Mouse (Mus musculus): ENCODE data around the gene Tex33. TPM values are rescaled to one million over a fixed set of nuclear protein-coding genes. Genes with fewer than 3 reads are reported as not detected.

The Tex33 gene
- polyA plus RNA-seq, 1 experiment from 2014 or later = not detected

DNA sequence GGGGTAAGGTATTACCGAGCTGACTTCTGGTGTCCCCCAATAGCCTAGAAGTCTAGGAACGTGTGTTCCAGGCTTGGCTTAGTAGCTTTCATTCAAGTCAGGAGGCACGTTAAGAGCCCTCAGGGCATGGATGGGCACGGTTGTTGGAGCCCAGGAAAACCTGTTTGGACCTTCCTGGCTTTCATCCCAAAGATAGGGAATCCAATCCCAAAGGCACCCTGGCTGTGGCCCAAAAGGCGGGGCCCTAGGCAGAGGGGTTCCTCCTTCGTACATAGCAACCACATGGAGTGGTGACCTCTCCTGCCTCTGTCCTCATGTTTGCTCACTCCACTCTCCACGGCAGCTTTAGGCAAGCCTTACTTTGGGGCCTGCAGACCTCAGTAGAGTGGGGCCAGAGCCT lies 6.7 kb upstream of the Tex33 start:
- Histone ChIP-seq H3K27me3 (ENCODE audit: insufficient read depth, low read length) (no peaks in the 10 kb centered on the region), H3K4me2 (ENCODE audit: low read depth, low read length) (peak overlapping the region; percentile 84), H3K4me1 (ENCODE audit: insufficient read depth) (peaks cover 53% of the 10 kb centered on the region), H3K9me3 (ENCODE audit: low read length) (no peaks in the 10 kb centered on the region), H3K4me3 (ENCODE audit: low read depth, low read length) (peak overlapping the region; percentile 2; the same call in 1 of the 2 replicates), H3K36me3 (replicated peaks; ENCODE audit: insufficient read depth, low read length) (peaks cover 9% of the 10 kb centered on the region; the same call in 1 of the 2 replicates), H3K9ac (replicated peaks) (peak overlapping the region; percentile 16), H3K27ac (ENCODE audit: low read depth) (peak overlapping the region; percentile 100)
- no peak for TF ChIP-seq CTCF (IDR thresholded peaks at IDR 0.05; ENCODE audit: low read depth)
- no peak for TF ChIP-seq EP300 (IDR thresholded peaks at IDR 0.05; ENCODE audit: low read depth)
- ATAC-seq = peak; percentile 24
- 56% methylated on average over 7 of the region's 7 CpGs for WGBS (ENCODE audit: insufficient replicate concordance)
- DNase-seq = peak; percentile 79

DNA sequence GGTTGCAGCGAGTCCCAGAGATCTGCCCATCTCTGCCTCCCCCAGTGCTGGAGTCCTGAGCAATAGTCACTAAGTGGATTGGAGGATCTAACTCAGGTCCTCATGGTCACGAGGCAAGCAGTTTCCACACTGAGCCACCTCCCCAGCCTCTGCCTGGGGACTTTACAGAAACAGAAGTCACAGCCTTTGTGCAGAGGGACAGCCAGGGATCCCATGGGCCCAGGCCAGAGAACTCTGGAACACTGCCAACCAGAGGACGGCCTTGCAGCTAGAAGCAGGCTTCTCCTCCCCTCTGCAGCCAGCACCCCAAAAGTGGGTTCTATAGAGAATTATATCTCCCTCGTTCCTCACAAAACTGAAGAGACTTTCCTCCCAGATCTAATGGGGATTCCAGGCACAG lies 6.2 kb upstream of the Tex33 start:
- ATAC-seq (no peak), DNase-seq (peak; percentile 64)
- no peaks in the 10 kb centered on the region for H3K9me3 ChIP-seq (ENCODE audit: low read length)
- no peak overlapping the region; the same call in 1 of the 2 replicates for H3K4me3 ChIP-seq (ENCODE audit: low read depth, low read length)
- H3K9ac ChIP-seq (replicated peaks) = peak overlapping the region; percentile 16; the same call in 1 of the 2 replicates
- peak overlapping the region; percentile 84 for H3K4me2 ChIP-seq (ENCODE audit: low read depth, low read length)
- H3K27me3 ChIP-seq (ENCODE audit: insufficient read depth, low read length) = no peaks in the 10 kb centered on the region
- TF ChIP-seq CTCF (IDR thresholded peaks at IDR 0.05; ENCODE audit: low read depth) (no peak), EP300 (IDR thresholded peaks at IDR 0.05; ENCODE audit: low read depth) (no peak)
- H3K36me3 ChIP-seq (replicated peaks; ENCODE audit: insufficient read depth, low read length) = peaks cover 9% of the 10 kb centered on the region; the same call in 1 of the 2 replicates
- peak overlapping the region; percentile 100 for H3K27ac ChIP-seq (ENCODE audit: low read depth)
- H3K4me1 ChIP-seq (ENCODE audit: insufficient read depth) = peaks cover 48% of the 10 kb centered on the region
- 36% methylated on average over 4 of the region's 4 CpGs for WGBS (ENCODE audit: insufficient replicate concordance)

DNA sequence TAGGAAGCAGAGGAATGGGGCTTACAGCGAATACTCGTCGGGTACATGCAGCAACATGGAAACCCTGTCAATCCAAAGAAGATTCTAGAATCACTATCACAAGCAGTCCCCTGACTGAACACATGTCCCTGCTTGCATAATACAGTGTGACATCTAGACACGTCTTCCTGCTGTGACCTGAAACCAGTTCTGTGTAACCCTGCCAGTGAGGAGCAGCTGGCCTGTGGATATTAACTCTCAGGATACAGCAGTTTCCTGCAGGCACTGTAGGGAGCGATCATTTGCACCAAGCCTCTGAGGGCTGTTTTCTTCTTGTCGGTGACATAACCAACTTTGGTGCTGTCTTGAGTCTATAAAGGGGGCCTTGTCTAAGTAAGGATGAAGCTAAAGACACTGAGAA lies 5.6 kb upstream of the Tex33 start:
- H3K4me2 ChIP-seq (ENCODE audit: low read depth, low read length) = peak overlapping the region; percentile 84
- peaks cover 48% of the 10 kb centered on the region for H3K4me1 ChIP-seq (ENCODE audit: insufficient read depth)
- 0 out of 2 replicates have a peak overlapping the region, but pooled peaks have one; percentile 16 for H3K9ac ChIP-seq (replicated peaks)
- peaks cover 9% of the 10 kb centered on the region; the same call in 1 of the 2 replicates for H3K36me3 ChIP-seq (replicated peaks; ENCODE audit: insufficient read depth, low read length)
- no peak for ATAC-seq
- DNase-seq = no peak
- no peak for TF ChIP-seq CTCF (IDR thresholded peaks at IDR 0.05; ENCODE audit: low read depth)
- TF ChIP-seq EP300 (IDR thresholded peaks at IDR 0.05; ENCODE audit: low read depth) = no peak
- no peaks in the 10 kb centered on the region for H3K9me3 ChIP-seq (ENCODE audit: low read length)
- WGBS (ENCODE audit: insufficient replicate concordance) = 50% methylated on average over 6 of the region's 6 CpGs
- no peaks in the 10 kb centered on the region for H3K27me3 ChIP-seq (ENCODE audit: insufficient read depth, low read length)
- no peak overlapping the region for H3K4me3 ChIP-seq (ENCODE audit: low read depth, low read length)
- H3K27ac ChIP-seq (ENCODE audit: low read depth) = peak overlapping the region; percentile 100

DNA sequence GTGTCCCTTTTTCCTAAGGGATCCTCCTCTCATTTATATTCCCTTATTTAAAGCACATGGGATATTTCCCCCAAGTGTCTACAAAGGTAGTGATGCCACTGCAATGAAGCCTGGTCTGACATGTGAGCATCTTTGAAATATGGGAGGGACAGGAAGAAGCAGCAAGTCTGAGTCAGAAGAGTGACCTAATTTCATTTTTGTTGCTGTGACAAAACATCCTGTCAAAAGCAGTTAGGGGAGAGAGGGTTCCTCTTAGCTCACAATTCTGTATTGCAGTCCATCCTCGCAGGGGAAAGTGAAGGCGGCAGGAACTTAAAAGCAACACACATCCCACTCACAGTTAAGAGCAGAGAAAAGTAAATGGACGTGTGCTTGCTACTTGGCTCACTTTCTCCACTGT lies 4.9 kb downstream of the Tex33 start:
- WGBS (ENCODE audit: insufficient replicate concordance) = 52% methylated on average over 3 of the region's 3 CpGs
- Histone ChIP-seq H3K9me3 (ENCODE audit: low read length) (no peaks in the 10 kb centered on the region), H3K9ac (replicated peaks) (no peak overlapping the region), H3K4me3 (ENCODE audit: low read depth, low read length) (no peak overlapping the region), H3K27me3 (ENCODE audit: insufficient read depth, low read length) (no peaks in the 10 kb centered on the region), H3K4me2 (ENCODE audit: low read depth, low read length) (no peak overlapping the region), H3K4me1 (ENCODE audit: insufficient read depth) (0 out of 2 replicates have a peak, but pooled peaks cover 3% of the 10 kb centered on the region), H3K27ac (ENCODE audit: low read depth) (no peak overlapping the region), H3K36me3 (replicated peaks; ENCODE audit: insufficient read depth, low read length) (no peaks in the 10 kb centered on the region)
- DNase-seq = no peak
- no peak for TF ChIP-seq EP300 (IDR thresholded peaks at IDR 0.05; ENCODE audit: low read depth)
- no peak for TF ChIP-seq CTCF (IDR thresholded peaks at IDR 0.05; ENCODE audit: low read depth)
- no peak for ATAC-seq

DNA sequence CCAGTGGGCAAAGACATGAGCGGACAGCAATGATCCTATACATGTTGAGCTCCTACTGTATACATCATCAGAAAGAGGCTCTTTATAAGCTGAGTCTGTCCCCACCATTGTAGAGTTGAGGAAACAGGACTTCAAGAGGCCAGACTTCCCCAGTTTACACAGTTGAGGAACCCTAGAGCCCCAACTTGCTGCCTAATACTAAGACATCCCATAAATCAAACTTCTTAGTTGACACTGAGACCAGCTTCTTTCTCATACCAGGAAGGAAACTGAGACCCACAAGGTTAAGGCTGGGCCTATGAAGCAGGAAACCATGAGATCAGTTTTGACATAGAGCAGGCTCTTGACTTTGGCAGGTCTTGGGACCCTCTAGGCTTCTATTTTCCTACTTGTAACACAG lies 10.1 kb downstream of the Tex33 start:
- Histone ChIP-seq H3K27me3 (ENCODE audit: insufficient read depth, low read length) (no peaks in the 10 kb centered on the region), H3K9me3 (ENCODE audit: low read length) (no peaks in the 10 kb centered on the region), H3K4me3 (ENCODE audit: low read depth, low read length) (no peak overlapping the region), H3K9ac (replicated peaks) (no peak overlapping the region), H3K4me2 (ENCODE audit: low read depth, low read length) (no peak overlapping the region), H3K27ac (ENCODE audit: low read depth) (no peak overlapping the region), H3K4me1 (ENCODE audit: insufficient read depth) (peaks cover 23% of the 10 kb centered on the region), H3K36me3 (replicated peaks; ENCODE audit: insufficient read depth, low read length) (no peaks in the 10 kb centered on the region)
- no peak for ATAC-seq
- TF ChIP-seq CTCF (IDR thresholded peaks at IDR 0.05; ENCODE audit: low read depth) (no peak), EP300 (IDR thresholded peaks at IDR 0.05; ENCODE audit: low read depth) (no peak)
- DNase-seq = no peak
- 50% methylated on average over 1 of the region's 1 CpGs for WGBS (ENCODE audit: insufficient replicate concordance)

DNA sequence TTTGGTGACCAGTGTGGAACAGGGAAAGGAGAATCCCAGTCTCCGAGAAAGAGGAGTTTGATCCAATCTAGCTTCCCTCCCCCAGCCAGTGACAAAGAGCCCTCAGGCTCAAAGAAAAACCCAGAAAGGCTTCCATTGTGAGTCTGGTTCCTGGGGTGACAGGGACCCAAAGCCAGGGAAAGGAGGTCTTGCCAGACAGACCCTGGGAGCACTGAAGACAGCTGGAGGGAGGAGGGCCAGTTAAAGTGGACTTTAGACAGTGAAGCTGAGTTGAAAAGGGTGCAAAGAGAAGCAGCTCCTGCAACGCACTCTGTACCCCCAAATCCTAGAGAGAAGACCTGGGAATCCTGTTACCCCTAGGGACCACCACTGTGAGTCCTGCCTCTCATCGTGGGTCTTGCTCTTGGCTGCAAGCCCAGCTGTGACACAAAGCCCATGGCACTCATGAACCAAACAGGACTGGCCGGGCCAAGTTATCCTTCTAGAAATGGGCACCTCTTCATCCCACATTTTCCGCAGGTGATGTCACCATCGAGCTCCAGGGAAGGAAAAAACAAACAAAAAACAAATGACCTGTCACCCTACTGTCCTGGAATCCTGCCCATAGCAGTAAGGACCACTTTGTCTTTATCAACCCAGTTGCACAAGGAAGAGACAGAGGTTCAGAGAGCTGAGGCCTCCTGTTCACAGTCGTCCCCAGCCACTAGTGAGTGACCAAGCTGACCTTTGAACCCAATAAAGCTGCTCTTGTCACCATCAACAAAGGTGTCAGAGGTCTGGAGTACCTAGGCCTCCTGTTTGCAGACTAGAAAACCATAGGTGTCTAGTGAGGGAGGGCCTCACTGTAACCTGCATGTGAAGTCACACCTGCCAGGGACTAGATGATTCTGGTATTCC lies 11.2 kb downstream of the Tex33 start:
- 55% methylated on average over 7 of the region's 7 CpGs for WGBS (ENCODE audit: insufficient replicate concordance)
- no peaks in the 10 kb centered on the region for H3K27me3 ChIP-seq (ENCODE audit: insufficient read depth, low read length)
- no peak; the same call in 1 of the 2 replicates for TF ChIP-seq EP300 (IDR thresholded peaks at IDR 0.05; ENCODE audit: low read depth)
- TF ChIP-seq CTCF (IDR thresholded peaks at IDR 0.05; ENCODE audit: low read depth) = no peak
- ATAC-seq (peak; percentile 89), DNase-seq (peak; percentile 27)
- peaks cover 20% of the 10 kb centered on the region for H3K4me1 ChIP-seq (ENCODE audit: insufficient read depth)
- no peak overlapping the region for H3K4me3 ChIP-seq (ENCODE audit: low read depth, low read length)
- no peaks in the 10 kb centered on the region for H3K9me3 ChIP-seq (ENCODE audit: low read length)
- no peak overlapping the region for H3K9ac ChIP-seq (replicated peaks)
- H3K27ac ChIP-seq (ENCODE audit: low read depth) = 0 out of 2 replicates have a peak overlapping the region, but pooled peaks have one; percentile 44
- no peaks in the 10 kb centered on the region for H3K36me3 ChIP-seq (replicated peaks; ENCODE audit: insufficient read depth, low read length)
- no peak overlapping the region for H3K4me2 ChIP-seq (ENCODE audit: low read depth, low read length)
